Mouse (Mus musculus) heart, postnatal 0 days (tissue): ENCODE measurements around the gene Arf4.

ENCODE experiments used
- CTCF ChIP-seq: IDR thresholded peaks from 2 replicates; pipeline ENCODE4 v1.5.1; 2016; ENCODE audit warnings: antibody characterized with exemption, control low read depth, low read depth
- EP300 ChIP-seq: IDR thresholded peaks from 2 replicates; pipeline ENCODE4 v1.6.1; 2016; ENCODE audit warnings: antibody characterized with exemption, low read depth

DNA sequence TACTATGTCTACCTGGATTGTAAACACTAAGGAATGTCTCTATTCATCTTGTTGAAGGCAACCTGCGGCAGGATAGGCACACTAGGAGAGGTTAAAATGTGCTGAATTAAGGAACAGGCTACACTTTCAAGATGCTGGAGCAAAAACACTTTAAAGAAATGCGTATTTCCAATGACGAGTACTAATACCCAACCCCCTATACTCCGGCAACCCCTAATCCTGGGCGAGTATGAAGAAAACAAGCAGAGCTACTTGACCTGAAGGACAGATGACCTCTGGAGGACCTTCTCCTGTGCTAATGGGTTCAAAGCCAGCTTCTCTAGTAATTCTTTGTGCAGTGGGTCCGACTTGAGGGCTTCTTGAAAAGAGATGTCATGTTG is 30.1 kb downstream of the Arf4 start:
- TF ChIP-seq CTCF: no peak
- TF ChIP-seq EP300: no peak
